In the genomic region with DNA sequence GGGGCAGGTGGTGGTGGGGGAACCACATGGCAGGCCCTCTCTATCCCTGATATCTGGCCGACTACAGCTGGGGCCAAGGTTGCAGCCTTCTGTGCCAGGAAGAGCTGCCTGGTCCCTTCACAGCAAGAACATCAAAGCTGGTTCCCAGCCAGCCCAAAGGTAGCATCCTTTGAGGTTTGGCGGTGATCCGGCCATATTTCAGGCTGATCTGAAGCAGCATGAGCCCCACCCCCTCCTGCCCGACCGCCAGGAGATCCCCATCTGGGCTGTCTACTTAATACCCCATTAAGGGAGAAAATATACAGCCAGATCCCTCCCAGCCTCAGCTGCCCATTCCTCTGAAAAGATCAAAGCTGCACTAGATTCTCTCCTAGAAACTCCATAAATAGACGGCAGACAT, we compare ENCODE assay signal across 12 mouse cellular contexts. TPM values are rescaled to one million over a fixed set of nuclear protein-coding genes. Genes with fewer than 3 reads are reported as not detected.
DNase-seq lines count a peak whose midpoint lies in the region; ATAC-seq lines count a peak whose summit lies in the region.
"Had no signal": no experiment of that assay in that cellular context is flagged by ENCODE, and none has a peak within 500 bp of the region (broad histone marks: within the 10 kb centered on the region; RNA-seq: fewer than 3 reads in every experiment).

No protein-coding gene starts in this region.

- 9% methylated on average over 6 of the region's 6 CpGs for WGBS in neural tube, embryonic 12.5 days
- 10% methylated on average over 6 of the region's 6 CpGs for WGBS in forebrain, embryonic 13.5 days
- 30% methylated on average over 6 of the region's 6 CpGs for WGBS in midbrain, embryonic 11.5 days

- peak; percentile 30; the same call in 1 of the 2 replicates for ATAC-seq in neural tube, embryonic 12.5 days (ENCODE audit: low FRiP score, low read depth)
- no peak for ATAC-seq in forebrain, embryonic 13.5 days
- 0 out of 2 replicates have a peak, but pooled peaks have one; percentile 37 for ATAC-seq in midbrain, embryonic 11.5 days (ENCODE audit: low FRiP score)
- ATAC-seq: Patski had no signal

- H3K27me3 ChIP-seq in neural tube, embryonic 12.5 days (replicated peaks), result peaks cover 42% of the 10 kb centered on the region
- H3K27me3 ChIP-seq in forebrain, embryonic 13.5 days, result 0 out of 2 replicates have a peak, but pooled peaks cover 9% of the 10 kb centered on the region
- peaks cover 7% of the 10 kb centered on the region; the same call in 1 of the 2 replicates for H3K27me3 ChIP-seq in midbrain, embryonic 11.5 days (ENCODE audit: control insufficient read depth, insufficient read depth, low read length)

- H3K4me3 ChIP-seq in neural tube, embryonic 12.5 days, result no peak overlapping the region
- no peak overlapping the region for H3K4me3 ChIP-seq in forebrain, embryonic 13.5 days
- H3K4me3 ChIP-seq in midbrain, embryonic 11.5 days (ENCODE audit: low read depth, low read length), result no peak overlapping the region
- H3K4me3 ChIP-seq: gastrocnemius, adult 2 months; heart, embryonic 13.5 days had no signal

- H3K36me3 ChIP-seq in neural tube, embryonic 12.5 days, result no peaks in the 10 kb centered on the region
- H3K36me3 ChIP-seq in forebrain, embryonic 13.5 days (ENCODE audit: poor library complexity, severe bottlenecking), result no peaks in the 10 kb centered on the region
- H3K36me3 ChIP-seq in midbrain, embryonic 11.5 days (ENCODE audit: control insufficient read depth, insufficient read depth, low read length), result no peaks in the 10 kb centered on the region
- H3K36me3 ChIP-seq: heart, embryonic 13.5 days had no signal

- peaks cover 79% of the 10 kb centered on the region for H3K4me1 ChIP-seq in neural tube, embryonic 12.5 days
- peaks cover 94% of the 10 kb centered on the region for H3K4me1 ChIP-seq in forebrain, embryonic 13.5 days
- peaks cover 34% of the 10 kb centered on the region for H3K4me1 ChIP-seq in midbrain, embryonic 11.5 days (ENCODE audit: control insufficient read depth, insufficient read depth, low read length)

- no peaks in the 10 kb centered on the region for H3K9me3 ChIP-seq in neural tube, embryonic 12.5 days
- H3K9me3 ChIP-seq in forebrain, embryonic 13.5 days (replicated peaks), result no peaks in the 10 kb centered on the region
- no peaks in the 10 kb centered on the region for H3K9me3 ChIP-seq in midbrain, embryonic 11.5 days (ENCODE audit: control insufficient read depth, low read length)
- H3K9me3 ChIP-seq: heart, embryonic 13.5 days had no signal

- DNase-seq in neural tube, embryonic 10.5 days (ENCODE audit: extremely low spot score, low spot score), result no peak
- DNase-seq in midbrain, embryonic 11.5 days (ENCODE audit: low spot score, missing footprints), result no peak
- DNase-seq in retina, embryonic 14.5 days (ENCODE audit: low spot score), result no peak
- no peak for DNase-seq in right cerebral cortex, postnatal 4 days
- DNase-seq in cerebellum, adult 8-10 months, result no peak
- DNase-seq: gastrocnemius, adult 2 months; lung, adult 18-20 months; thymus, adult 18-20 months had no signal

- H3K4me2 ChIP-seq in neural tube, embryonic 12.5 days (replicated peaks), result peak overlapping the region; percentile 30
- H3K4me2 ChIP-seq in forebrain, embryonic 13.5 days, result no peak overlapping the region
- H3K4me2 ChIP-seq in midbrain, embryonic 11.5 days, result no peak overlapping the region
- H3K4me2 ChIP-seq: heart, embryonic 13.5 days had no signal

- no peak overlapping the region for H3K27ac ChIP-seq in neural tube, embryonic 12.5 days
- H3K27ac ChIP-seq in forebrain, embryonic 13.5 days, result peak overlapping the region; percentile 86; the same call in 1 of the 2 replicates
- H3K27ac ChIP-seq in midbrain, embryonic 11.5 days (ENCODE audit: low read depth, low read length), result no peak overlapping the region
- H3K27ac ChIP-seq: gastrocnemius, adult 2 months; heart, embryonic 13.5 days had no signal

- no peak overlapping the region for H3K9ac ChIP-seq in neural tube, embryonic 12.5 days
- H3K9ac ChIP-seq in forebrain, embryonic 13.5 days, result no peak overlapping the region
- no peak overlapping the region for H3K9ac ChIP-seq in midbrain, embryonic 11.5 days (ENCODE audit: low read length)
- H3K9ac ChIP-seq: heart, embryonic 13.5 days had no signal

RNA-seq across cellular contexts. Expression of a gene that starts 59.6 kb away (rescaled TPM):
- 9.8 and 11.8 TPM in 2 replicates for polyA plus RNA-seq in neural tube, embryonic 12.5 days (2016; fragmentation: Nextera tagmentation; extraction: Ambion mirVana)
- polyA plus RNA-seq in forebrain, embryonic 13.5 days (2015; fragmentation: Nextera tagmentation; extraction: Ambion mirVana), result 15.3 and 18.6 TPM in 2 replicates
- polyA plus RNA-seq in midbrain, embryonic 11.5 days (2014; fragmentation: Nextera tagmentation; extraction: Ambion mirVana), result 12.3 and 13.5 TPM in 2 replicates
